Mouse (Mus musculus) cerebellum, adult 11-12 months (tissue): ENCODE results near the gene Kif5c.

Experiments
- DNase-seq: peaks from one replicate; pipeline ENCODE4 v3.0.0; 2022

Kif5c gene

GRCm38 (mm10) chr2:49618829-49619718 lies at the start of gene Kif5c:
Kif5c (plus strand) TSS chr2:49619298.
- DNase-seq = peak; percentile 97

- DNase-seq = peak; percentile 97
Measured at GRCm38 (mm10) chr2:49569862-49570777, 49.0 kb upstream of the Kif5c start.

GRCm38 (mm10) chr2:49570778-49571101 lies 48.4 kb upstream of the Kif5c start:
- no peak for DNase-seq

GRCm38 (mm10) chr2:49571159-49571920 lies 47.8 kb upstream of the Kif5c start:
- DNase-seq = peak; percentile 31

- DNase-seq = peak; percentile 34
Measured at GRCm38 (mm10) chr2:49572111-49572642, 46.9 kb upstream of the Kif5c start.

GRCm38 (mm10) chr2:49572684-49573083 lies 46.4 kb upstream of the Kif5c start:
- DNase-seq = no peak

- DNase-seq = no peak
Measured at GRCm38 (mm10) chr2:49573282-49573681, 45.8 kb upstream of the Kif5c start.

GRCm38 (mm10) chr2:49580585-49580984 lies 38.5 kb upstream of the Kif5c start:
- DNase-seq = no peak

- DNase-seq = no peak
Measured at GRCm38 (mm10) chr2:49582546-49582945, 36.6 kb upstream of the Kif5c start.

- DNase-seq = no peak
Measured at GRCm38 (mm10) chr2:49583311-49583710, 35.8 kb upstream of the Kif5c start.

GRCm38 (mm10) chr2:49590450-49590849 lies 28.6 kb upstream of the Kif5c start:
- DNase-seq = peak; percentile 64

- DNase-seq = no peak
Measured at GRCm38 (mm10) chr2:49592926-49593325, 26.2 kb upstream of the Kif5c start.

GRCm38 (mm10) chr2:49594886-49595285 lies 24.2 kb upstream of the Kif5c start:
- peak; percentile 86 for DNase-seq

GRCm38 (mm10) chr2:49596318-49596717 lies 22.8 kb upstream of the Kif5c start:
- peak; percentile 66 for DNase-seq

- DNase-seq = no peak
Measured at GRCm38 (mm10) chr2:49600021-49600681, 18.9 kb upstream of the Kif5c start.

GRCm38 (mm10) chr2:49602791-49603349 lies 16.2 kb upstream of the Kif5c start:
- DNase-seq = no peak

GRCm38 (mm10) chr2:49609611-49610010 lies 9.5 kb upstream of the Kif5c start:
- DNase-seq = no peak

- DNase-seq = no peak
Measured at GRCm38 (mm10) chr2:49616765-49617164, 2.3 kb upstream of the Kif5c start.

GRCm38 (mm10) chr2:49619719-49620522 lies 823 bp downstream of the Kif5c start:
- peak; percentile 72 for DNase-seq

GRCm38 (mm10) chr2:49620626-49621117 lies 1.6 kb downstream of the Kif5c start:
- peak; percentile 68 for DNase-seq

GRCm38 (mm10) chr2:49621234-49621633 lies 2.1 kb downstream of the Kif5c start:
- DNase-seq = no peak
